Mouse (Mus musculus): Measurements from ENCODE around the gene Cnot1. TPM values are rescaled to one million over a fixed set of nuclear protein-coding genes. Genes with fewer than 3 reads are reported as not detected.
A peak's percentile ranks its signal among the peaks of the same experiment; 100 is the strongest.

The Cnot1 gene
- 11.6 and 16.0 TPM in 2 replicates for polyA plus RNA-seq (2015; fragmentation: Nextera tagmentation; extraction: Ambion mirVana)

DNA sequence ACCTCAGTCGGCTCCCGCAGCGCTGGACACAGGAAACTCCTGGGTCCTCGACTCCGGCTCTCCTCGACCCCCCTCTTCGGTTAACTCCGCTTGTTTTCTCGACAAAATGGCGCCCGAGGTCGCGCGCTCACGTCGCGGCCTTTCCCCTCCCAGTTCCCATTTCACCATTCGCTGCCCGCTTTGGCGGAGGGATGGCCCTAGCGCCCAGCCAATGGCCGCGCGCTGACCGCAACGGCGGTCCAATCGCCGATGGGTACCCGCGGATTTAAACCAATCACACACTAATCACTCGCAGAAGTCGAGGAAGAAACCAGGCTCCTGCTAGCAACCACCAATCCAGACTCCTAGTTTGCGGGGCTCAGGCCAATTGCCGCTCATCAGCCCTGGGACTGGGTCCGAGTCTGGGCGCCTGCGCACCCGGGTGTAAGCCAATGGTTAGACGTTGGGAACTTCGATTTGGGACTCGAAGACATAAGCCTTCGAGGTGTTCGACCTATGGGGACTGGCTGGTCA, at the start of gene Cnot1:
Gene Cnot1, minus strand, starts transcription at position 134 of the 513 bp plus-strand sequence.
- Histone ChIP-seq H3K9me3 (ENCODE audit: low read length) (no peaks in the 10 kb centered on the region), H3K4me2 (ENCODE audit: low read depth, low read length) (peak within 1 kb of the TSS; percentile 71), H3K4me3 (ENCODE audit: low read depth, low read length) (peak within 1 kb of the TSS; percentile 100), H3K36me3 (replicated peaks; ENCODE audit: insufficient read depth, low read length) (0 out of 2 replicates have a peak, but pooled peaks cover 3% of the 10 kb centered on the region), H3K9ac (replicated peaks) (peak within 1 kb of the TSS; percentile 99), H3K27me3 (ENCODE audit: insufficient read depth, low read length) (no peaks in the 10 kb centered on the region), H3K27ac (ENCODE audit: low read depth) (peak within 1 kb of the TSS; percentile 96), H3K4me1 (ENCODE audit: insufficient read depth) (peaks cover 28% of the 10 kb centered on the region)
- DNase-seq = peak; percentile 96
- WGBS (ENCODE audit: insufficient replicate concordance) = under 1% methylated on average over 44 of the region's 44 CpGs
- ATAC-seq = peak; percentile 91
- TF ChIP-seq CTCF (IDR thresholded peaks at IDR 0.05; ENCODE audit: low read depth) (no peak), EP300 (IDR thresholded peaks at IDR 0.05; ENCODE audit: low read depth) (peak; percentile 90)

DNA sequence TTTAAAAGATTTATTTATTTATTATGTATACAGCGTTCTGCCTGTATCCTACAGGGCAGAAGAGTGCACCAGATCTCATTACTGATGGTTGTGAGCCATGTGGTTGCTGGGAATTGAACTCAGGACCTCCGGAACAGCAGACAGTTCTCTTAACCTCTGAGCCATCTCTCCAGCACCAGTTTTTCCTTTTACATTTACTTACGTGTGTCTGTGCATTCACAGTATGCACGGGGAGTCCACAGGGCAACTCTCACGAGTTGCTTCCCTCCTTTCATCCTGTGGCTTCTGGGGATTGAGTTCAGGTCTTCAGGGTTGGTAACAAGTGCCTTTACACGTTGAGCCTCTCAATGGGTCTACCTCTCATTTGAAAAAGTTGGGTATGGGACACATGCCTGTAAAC, 46.9 kb upstream of the Cnot1 start:
- no peak overlapping the region for H3K27ac ChIP-seq (ENCODE audit: low read depth)
- H3K4me3 ChIP-seq (ENCODE audit: low read depth, low read length) = no peak overlapping the region
- no peak for DNase-seq
- no peak for ATAC-seq
- no peak overlapping the region for H3K9ac ChIP-seq (replicated peaks)
- TF ChIP-seq CTCF (IDR thresholded peaks at IDR 0.05; ENCODE audit: low read depth) = no peak
- no peak for TF ChIP-seq EP300 (IDR thresholded peaks at IDR 0.05; ENCODE audit: low read depth)
- no peaks in the 10 kb centered on the region for H3K27me3 ChIP-seq (ENCODE audit: insufficient read depth, low read length)
- no peaks in the 10 kb centered on the region for H3K36me3 ChIP-seq (replicated peaks; ENCODE audit: insufficient read depth, low read length)
- H3K4me2 ChIP-seq (ENCODE audit: low read depth, low read length) = no peak overlapping the region
- 74% methylated on average over 6 of the region's 6 CpGs for WGBS (ENCODE audit: insufficient replicate concordance)
- H3K9me3 ChIP-seq (ENCODE audit: low read length) = no peaks in the 10 kb centered on the region
- H3K4me1 ChIP-seq (ENCODE audit: insufficient read depth) = peaks cover 11% of the 10 kb centered on the region

- Histone ChIP-seq H3K36me3 (replicated peaks; ENCODE audit: insufficient read depth, low read length) (no peaks in the 10 kb centered on the region), H3K9ac (replicated peaks) (peak within 1 kb of the TSS; percentile 80), H3K27ac (ENCODE audit: low read depth) (peak within 1 kb of the TSS; percentile 42), H3K9me3 (ENCODE audit: low read length) (no peaks in the 10 kb centered on the region), H3K4me1 (ENCODE audit: insufficient read depth) (peaks cover 11% of the 10 kb centered on the region), H3K4me2 (ENCODE audit: low read depth, low read length) (peak within 1 kb of the TSS; percentile 84), H3K4me3 (ENCODE audit: low read depth, low read length) (peak within 1 kb of the TSS; percentile 73), H3K27me3 (ENCODE audit: insufficient read depth, low read length) (no peaks in the 10 kb centered on the region)
- no peak for TF ChIP-seq CTCF (IDR thresholded peaks at IDR 0.05; ENCODE audit: low read depth)
- TF ChIP-seq EP300 (IDR thresholded peaks at IDR 0.05; ENCODE audit: low read depth) = no peak
- DNase-seq (peak; percentile 68), ATAC-seq (peak; percentile 93)
- WGBS (ENCODE audit: insufficient replicate concordance) = 11% methylated on average over 22 of the region's 22 CpGs
Observed at GRCm38 (mm10) chr8:95853102-95853843, 46.0 kb upstream of the Cnot1 start, which contains the start of gene Slc38a7. Gene Slc38a7 (minus strand): TSS chr8:95853539.

DNA sequence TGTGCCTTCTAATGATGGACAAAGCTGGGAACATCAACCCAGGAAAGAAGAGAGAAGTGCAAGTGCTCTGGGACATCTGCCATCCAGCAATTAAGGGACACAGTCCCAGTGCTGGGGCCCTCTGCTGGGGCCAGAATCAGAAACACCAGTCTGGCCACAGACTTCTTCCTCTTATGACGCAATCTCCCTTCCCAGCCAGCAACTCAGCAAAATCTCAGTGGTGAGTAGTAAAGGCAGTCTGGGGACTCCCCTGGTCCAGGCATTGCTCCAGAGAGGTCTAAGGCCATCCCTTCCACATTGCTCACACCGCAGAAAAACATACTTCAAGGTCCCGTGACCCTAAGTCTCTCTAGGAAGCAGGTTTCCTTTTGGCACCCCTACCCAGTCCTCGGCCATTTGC, 45.0 kb upstream of the Cnot1 start:
- TF ChIP-seq CTCF (IDR thresholded peaks at IDR 0.05; ENCODE audit: low read depth) (peak; percentile 41), EP300 (IDR thresholded peaks at IDR 0.05; ENCODE audit: low read depth) (peak; percentile 55; the same call in 1 of the 2 replicates)
- H3K9me3 ChIP-seq (ENCODE audit: low read length) = no peaks in the 10 kb centered on the region
- H3K27ac ChIP-seq (ENCODE audit: low read depth) = peak overlapping the region; percentile 42
- H3K4me3 ChIP-seq (ENCODE audit: low read depth, low read length) = peak overlapping the region; percentile 73
- H3K9ac ChIP-seq (replicated peaks) = peak overlapping the region; percentile 80; the same call in 1 of the 2 replicates
- H3K36me3 ChIP-seq (replicated peaks; ENCODE audit: insufficient read depth, low read length) = no peaks in the 10 kb centered on the region
- 26% methylated on average over 4 of the region's 4 CpGs for WGBS (ENCODE audit: insufficient replicate concordance)
- H3K27me3 ChIP-seq (ENCODE audit: insufficient read depth, low read length) = no peaks in the 10 kb centered on the region
- peak; percentile 54 for DNase-seq
- peaks cover 11% of the 10 kb centered on the region for H3K4me1 ChIP-seq (ENCODE audit: insufficient read depth)
- peak overlapping the region; percentile 84 for H3K4me2 ChIP-seq (ENCODE audit: low read depth, low read length)
- peak; percentile 66 for ATAC-seq

DNA sequence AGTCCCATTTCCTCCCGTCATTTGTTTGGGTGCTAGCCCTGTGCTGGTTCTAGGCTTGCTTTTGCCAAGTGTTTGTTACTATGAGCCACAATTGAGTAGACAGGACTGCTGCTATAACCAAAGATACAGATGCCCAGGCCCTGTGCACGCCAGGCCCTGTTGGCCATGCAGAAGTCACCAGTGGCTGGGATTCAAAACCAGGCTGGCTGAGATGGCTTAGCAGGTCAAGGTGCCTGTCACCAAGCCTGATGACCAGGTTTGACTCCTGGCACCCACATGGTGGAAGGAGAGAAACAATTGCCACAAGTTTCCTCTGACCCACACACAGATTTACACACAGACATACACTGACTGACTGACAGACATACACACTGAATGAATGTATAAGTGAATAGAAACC, 43.1 kb upstream of the Cnot1 start:
- DNase-seq (no peak), ATAC-seq (no peak)
- H3K36me3 ChIP-seq (replicated peaks; ENCODE audit: insufficient read depth, low read length) = peaks cover 8% of the 10 kb centered on the region; the same call in 1 of the 2 replicates
- 91% methylated on average over 2 of the region's 2 CpGs for WGBS (ENCODE audit: insufficient replicate concordance)
- H3K27ac ChIP-seq (ENCODE audit: low read depth) = no peak overlapping the region
- H3K4me2 ChIP-seq (ENCODE audit: low read depth, low read length) = no peak overlapping the region
- H3K4me1 ChIP-seq (ENCODE audit: insufficient read depth) = peaks cover 11% of the 10 kb centered on the region
- H3K4me3 ChIP-seq (ENCODE audit: low read depth, low read length) = no peak overlapping the region
- H3K27me3 ChIP-seq (ENCODE audit: insufficient read depth, low read length) = no peaks in the 10 kb centered on the region
- TF ChIP-seq EP300 (IDR thresholded peaks at IDR 0.05; ENCODE audit: low read depth) (no peak), CTCF (IDR thresholded peaks at IDR 0.05; ENCODE audit: low read depth) (no peak)
- H3K9me3 ChIP-seq (ENCODE audit: low read length) = no peaks in the 10 kb centered on the region
- no peak overlapping the region for H3K9ac ChIP-seq (replicated peaks)

GRCm38 (mm10) chr8:95848734-95849464, 41.6 kb upstream of the Cnot1 start:
- H3K27ac ChIP-seq (ENCODE audit: low read depth) = no peak overlapping the region
- no peaks in the 10 kb centered on the region for H3K27me3 ChIP-seq (ENCODE audit: insufficient read depth, low read length)
- H3K4me2 ChIP-seq (ENCODE audit: low read depth, low read length) = no peak overlapping the region
- no peak overlapping the region for H3K9ac ChIP-seq (replicated peaks)
- 83% methylated on average over 19 of the region's 19 CpGs for WGBS (ENCODE audit: insufficient replicate concordance)
- peaks cover 8% of the 10 kb centered on the region; the same call in 1 of the 2 replicates for H3K36me3 ChIP-seq (replicated peaks; ENCODE audit: insufficient read depth, low read length)
- no peaks in the 10 kb centered on the region for H3K9me3 ChIP-seq (ENCODE audit: low read length)
- H3K4me1 ChIP-seq (ENCODE audit: insufficient read depth) = peaks cover 11% of the 10 kb centered on the region
- ATAC-seq (no peak), DNase-seq (no peak)
- TF ChIP-seq EP300 (IDR thresholded peaks at IDR 0.05; ENCODE audit: low read depth) (no peak), CTCF (IDR thresholded peaks at IDR 0.05; ENCODE audit: low read depth) (no peak)
- H3K4me3 ChIP-seq (ENCODE audit: low read depth, low read length) = no peak overlapping the region
